Comparison of ENCODE assay signal across 22 mouse cellular contexts in the genomic region with DNA sequence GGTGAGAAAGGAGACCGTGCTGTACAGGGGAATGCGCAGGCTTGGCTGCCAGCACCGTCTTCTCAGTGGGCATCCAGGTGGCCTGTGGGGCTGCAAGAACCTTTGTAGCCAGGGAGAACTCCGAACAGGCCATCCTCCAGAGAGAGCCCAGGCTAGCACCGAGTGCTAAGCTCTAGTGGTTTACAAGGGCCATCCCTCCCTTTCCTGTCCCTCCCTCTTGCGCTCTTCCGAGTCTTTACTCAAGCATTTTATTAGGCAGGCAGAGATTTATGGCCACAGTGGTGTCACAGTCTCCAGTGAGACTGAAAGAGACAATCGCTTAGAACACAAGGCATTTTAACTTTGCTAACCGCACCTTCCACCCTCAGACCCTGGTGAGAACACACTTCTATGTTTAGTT. TPM values are rescaled to one million over a fixed set of nuclear protein-coding genes. Genes with fewer than 3 reads are reported as not detected.
DNase-seq lines count a peak whose midpoint lies in the region; ATAC-seq and TF ChIP-seq lines count a peak whose summit lies in the region.
"Had no signal": no experiment of that assay in that cellular context is flagged by ENCODE, and none has a peak within 500 bp of the region (broad histone marks: within the 10 kb centered on the region; RNA-seq: fewer than 3 reads in every experiment).

No protein-coding gene starts in this region.

- no peak overlapping the region for H3K4me2 ChIP-seq in lung, embryonic 15.5 days
- no peak overlapping the region for H3K4me2 ChIP-seq in kidney, embryonic 16.5 days (replicated peaks; ENCODE audit: low read depth, low read length)
- H3K4me2 ChIP-seq: embryonic facial prominence, embryonic 15.5 days; heart, embryonic 15.5 days; hindbrain, embryonic 15.5 days; limb, embryonic 12.5 days; liver, embryonic 13.5 days; midbrain, embryonic 11.5 days had no signal

- ATAC-seq in lung, embryonic 15.5 days (ENCODE audit: borderline replicate concordance, extremely low read depth, low FRiP score, low TSS enrichment): no peak
- peak; percentile 58 for ATAC-seq in kidney, embryonic 16.5 days (ENCODE audit: low FRiP score, low TSS enrichment)
- ATAC-seq: activated CD4-positive, CD25-positive, alpha-beta regulatory T cell, adult 4 months; intestine, embryonic 16.5 days had no signal

- TF ChIP-seq POLR2A in kidney, adult 2 months (IDR thresholded peaks at IDR 0.05; ENCODE audit: low read depth, low read length): no peak

- H3K27me3 ChIP-seq in lung, embryonic 15.5 days: no peaks in the 10 kb centered on the region
- H3K27me3 ChIP-seq in kidney, adult 2 months (replicated peaks; ENCODE audit: control insufficient read depth, insufficient read depth, low read length): no peaks in the 10 kb centered on the region
- H3K27me3 ChIP-seq in kidney, embryonic 16.5 days (ENCODE audit: insufficient read depth, low read length): no peaks in the 10 kb centered on the region
- H3K27me3 ChIP-seq: embryonic facial prominence, embryonic 15.5 days; heart, embryonic 15.5 days; hindbrain, embryonic 15.5 days; limb, embryonic 12.5 days; liver, embryonic 13.5 days had no signal

- DNase-seq in lung, postnatal 25 days (ENCODE audit: low spot score): no peak
- peak; percentile 26 for DNase-seq in kidney, adult 2 months
- peak; percentile 29 for DNase-seq in large intestine, adult 2 months (ENCODE audit: low read depth, low spot score)
- DNase-seq in urinary bladder, postnatal 36 days (ENCODE audit: low spot score in 2 of 2): no peak
- DNase-seq in spleen, postnatal 36 days (ENCODE audit: low spot score in 2 of 2): no peak
- DNase-seq: adrenal gland, postnatal 25 days; cerebellum, adult 11 months; cerebellum, postnatal 10 days; heart, adult 2 months; heart, postnatal 4 days; liver, embryonic 13.5 days; thymus, postnatal 36 days had no signal

- 72% methylated on average over 9 of the region's 9 CpGs for WGBS in lung, embryonic 15.5 days
- 35% methylated on average over 9 of the region's 9 CpGs for WGBS in kidney, adult 2 months
- WGBS in kidney, embryonic 16.5 days: 33% methylated on average over 9 of the region's 9 CpGs
- WGBS in large intestine, adult 2 months: 38% methylated on average over 9 of the region's 9 CpGs

- H3K9me3 ChIP-seq in lung, embryonic 15.5 days: no peaks in the 10 kb centered on the region
- H3K9me3 ChIP-seq in kidney, embryonic 16.5 days (ENCODE audit: low read length): no peaks in the 10 kb centered on the region
- H3K9me3 ChIP-seq: embryonic facial prominence, embryonic 15.5 days; heart, embryonic 15.5 days; hindbrain, embryonic 15.5 days; limb, embryonic 12.5 days; liver, embryonic 13.5 days had no signal

- H3K9ac ChIP-seq in lung, embryonic 15.5 days: no peak overlapping the region
- H3K9ac ChIP-seq in kidney, embryonic 16.5 days (replicated peaks; ENCODE audit: low read length): no peak overlapping the region
- H3K9ac ChIP-seq: embryonic facial prominence, embryonic 15.5 days; heart, embryonic 15.5 days; hindbrain, embryonic 15.5 days; limb, embryonic 12.5 days; liver, embryonic 13.5 days had no signal

- TF ChIP-seq CTCF in kidney, adult 2 months (conservative IDR thresholded peaks at IDR 0.05; ENCODE audit: insufficient read depth, insufficient read length, low read depth, low read length): no peak

- H3K4me1 ChIP-seq in lung, embryonic 15.5 days: no peaks in the 10 kb centered on the region
- no peaks in the 10 kb centered on the region for H3K4me1 ChIP-seq in kidney, adult 2 months (ENCODE audit: control insufficient read depth, insufficient read depth, low read length)
- peaks cover 10% of the 10 kb centered on the region for H3K4me1 ChIP-seq in kidney, embryonic 16.5 days (ENCODE audit: insufficient read depth, low read length)
- H3K4me1 ChIP-seq: embryonic facial prominence, embryonic 15.5 days; heart, embryonic 15.5 days; hindbrain, embryonic 15.5 days; limb, embryonic 12.5 days; liver, embryonic 13.5 days had no signal

- H3K4me3 ChIP-seq in lung, embryonic 15.5 days: no peak overlapping the region
- no peak overlapping the region for H3K4me3 ChIP-seq in kidney, adult 2 months (ENCODE audit: insufficient read depth, low read depth, low read length)
- H3K4me3 ChIP-seq in kidney, embryonic 16.5 days (ENCODE audit: low read length): no peak overlapping the region
- H3K4me3 ChIP-seq: embryonic facial prominence, embryonic 15.5 days; heart, adult 2 months; heart, embryonic 15.5 days; hindbrain, embryonic 15.5 days; limb, embryonic 12.5 days; liver, embryonic 13.5 days had no signal

- H3K27ac ChIP-seq in lung, embryonic 15.5 days: peak overlapping the region; percentile 41; the same call in 1 of the 2 replicates
- H3K27ac ChIP-seq in kidney, adult 2 months (ENCODE audit: insufficient read depth, low read depth, low read length): peak overlapping the region; percentile 1; the same call in 1 of the 2 replicates
- H3K27ac ChIP-seq in kidney, embryonic 16.5 days (ENCODE audit: low read length): peak overlapping the region; percentile 31
- H3K27ac ChIP-seq: embryonic facial prominence, embryonic 15.5 days; heart, adult 2 months; heart, embryonic 15.5 days; hindbrain, embryonic 15.5 days; limb, embryonic 12.5 days; liver, embryonic 13.5 days; macrophage had no signal

- no peaks in the 10 kb centered on the region for H3K36me3 ChIP-seq in lung, embryonic 15.5 days
- H3K36me3 ChIP-seq in kidney, adult 2 months (ENCODE audit: control insufficient read depth, insufficient read depth, low read length): no peaks in the 10 kb centered on the region
- no peaks in the 10 kb centered on the region for H3K36me3 ChIP-seq in kidney, embryonic 16.5 days (ENCODE audit: insufficient read depth, low read length)
- H3K36me3 ChIP-seq: embryonic facial prominence, embryonic 15.5 days; heart, embryonic 15.5 days; hindbrain, embryonic 15.5 days; limb, embryonic 12.5 days; liver, embryonic 13.5 days had no signal

RNA-seq across cellular contexts. Expression of a gene that starts 39.9 kb away (rescaled TPM):
- 6.9 and 7.2 TPM in 2 replicates for polyA plus RNA-seq in lung, embryonic 15.5 days (2015; fragmentation: Nextera tagmentation; extraction: Ambion mirVana)
- 2.0 and 2.4 TPM in 2 replicates for polyA plus RNA-seq in kidney, adult 2 months (2012; rRNA removed)
- 9.6 and 9.9 TPM in 2 replicates for polyA plus RNA-seq in kidney, embryonic 16.5 days (2015; fragmentation: Nextera tagmentation; extraction: Ambion mirVana)
- polyA plus RNA-seq in large intestine, adult 2 months (2012; rRNA removed): 0.72 and 1.2 TPM in 2 replicates

Comparison
In these comparisons a context has a peak if more than half of its experiments do, and no peak if none do; other contexts are left out.
1. DNase-seq: peak in kidney, adult 2 months (single experiment) and large intestine, adult 2 months (single experiment); none in lung, postnatal 25 days (single experiment), urinary bladder, postnatal 36 days (0 of 2) and spleen, postnatal 36 days (0 of 2).
2. Peak in every context shown above with its lines, with median percentiles within 50 percentile points of each other: H3K27ac ChIP-seq.